Mouse (Mus musculus): ENCODE measurements around the gene Rassf2.

DNA sequence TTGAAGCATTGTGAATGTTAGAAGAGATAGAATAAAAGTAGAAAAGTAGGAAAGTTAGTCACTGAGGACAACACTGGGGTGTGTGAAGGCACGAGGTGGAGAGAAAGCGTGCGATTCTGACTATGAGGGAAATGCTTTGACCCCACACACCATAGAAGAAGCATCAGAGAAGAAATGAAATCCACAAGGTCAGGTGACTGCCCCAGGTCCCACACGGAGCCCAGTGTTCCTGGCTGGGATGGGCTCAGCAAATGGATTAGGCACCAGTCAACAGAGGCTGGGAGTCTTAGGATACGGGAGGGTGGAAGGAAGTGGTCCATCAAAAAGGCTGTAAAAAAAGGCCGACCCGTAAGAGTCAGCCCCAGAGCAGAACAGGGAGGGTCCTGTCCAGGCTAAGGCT, 9.6 kb downstream of the Rassf2 start:
- TF ChIP-seq CTCF (IDR thresholded peaks at IDR 0.05) = no peak
- no peak for TF ChIP-seq EP300 (IDR thresholded peaks at IDR 0.05)
